Mouse (Mus musculus) Patski (cell line): ENCODE measurements at regions not wholly inside any gene's neighbourhood (a gene's known extent, or its start where the extent isn't known, plus 50 kb on each side); places are given as distances from the start of the nearest gene placed in this dataset.

Source experiments
- ATAC-seq: fragments of 100-300 bp; one replicate; pipeline ENCODE4 v1.8.0; 2021
- CTCF ChIA-PET: fragments of 350-600 bp; sonication (Branson Sonifier 250); formaldehyde crosslinking; loops from one replicate; lab custom pipeline; 2022; ENCODE audit warnings: inconsistent platforms; lab: Charles Lee
- POLR2A ChIA-PET: fragments of 350-600 bp; sonication (Branson Sonifier 250); formaldehyde crosslinking; loops from one replicate; lab custom pipeline; 2022; ENCODE audit warnings: antibody characterized with exemption, inconsistent platforms; lab: Charles Lee
- DNase-seq: peaks from one replicate; pipeline ENCODE4 v3.0.0-alpha.2; 2011; ENCODE audit warnings: low read depth, low spot score
- H3K27me3 ChIP-seq: fragments of 371-371 bp; one replicate; pipeline ENCODE4 v1.5.1; 2021
- CTCF ChIP-seq: fragments of 100-300 bp; IDR thresholded peaks from one replicate; pipeline ENCODE4 v1.5.1; 2021
- in situ Hi-C: fragments of 300-500 bp; cut with MboI; formaldehyde crosslinking; loops from 3 replicates; pipeline ENCODE4 v1.11.1; 2018; ENCODE audit warnings: low pct_unique_long_range_greater_than_20kb, mixed read lengths

DNA sequence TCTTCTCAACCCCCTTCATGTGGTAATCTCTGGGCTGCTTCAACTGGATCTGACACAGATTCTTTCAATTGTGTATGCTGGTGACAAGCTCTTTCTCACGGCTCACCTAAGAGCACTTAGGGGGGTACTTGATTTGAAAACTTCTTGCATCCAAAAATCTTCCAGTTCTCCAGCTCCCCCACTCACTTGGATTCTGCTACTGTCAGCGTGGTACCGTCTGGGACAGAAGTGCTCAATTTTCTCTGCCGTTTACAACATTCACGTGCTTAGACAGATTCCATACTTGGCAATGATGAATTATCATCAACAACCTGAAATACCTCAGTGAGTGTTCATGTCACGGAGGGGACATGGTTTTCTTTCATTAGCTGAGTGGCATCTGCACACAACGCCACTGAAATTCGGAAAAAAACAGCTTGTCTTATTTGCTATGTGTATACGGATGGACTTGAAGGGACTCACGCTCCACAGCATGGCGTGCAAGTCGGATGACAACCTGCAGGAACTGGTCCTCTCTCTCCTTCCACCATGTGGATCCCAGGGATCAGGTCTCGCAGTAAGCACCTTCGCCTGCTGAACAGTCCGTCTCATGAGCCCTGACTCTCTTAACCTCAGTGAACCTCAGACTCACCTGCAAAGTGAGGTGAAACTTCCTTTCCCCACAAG lies 132.5 kb downstream of the Sox4 start:
- DNase-seq (no peak), ATAC-seq (no peak)
- CTCF ChIA-PET: interaction anchor here (1.2 kb wide), 1 partner anchor 19 kb away, joined by 3 read pairs; no protein-coding TSS in a partner anchor
- H3K27me3 ChIP-seq: no peaks in the 10 kb centered on the region
- POLR2A ChIA-PET: no interaction called here
- in situ Hi-C loops: no loop called here
- no peak for TF ChIP-seq CTCF

DNA sequence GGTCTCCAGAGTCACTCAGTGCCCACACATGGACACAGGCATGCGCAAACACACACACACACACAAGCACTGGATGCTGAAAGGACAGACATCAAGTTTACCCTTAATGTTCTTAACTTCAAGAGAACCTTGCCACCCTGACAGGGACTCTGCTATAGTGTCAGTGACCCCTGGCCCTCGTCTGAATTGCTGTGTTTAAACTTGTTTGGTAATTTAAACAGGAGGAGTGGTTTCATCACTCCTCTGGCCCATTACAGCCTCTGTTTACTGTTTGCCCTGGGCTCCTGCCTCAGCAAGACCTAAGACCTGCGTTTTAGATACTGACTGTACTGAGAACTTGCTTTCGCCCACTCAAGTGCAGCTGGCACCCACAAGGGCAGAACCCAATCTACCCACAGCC lies 139.4 kb downstream of the Sox4 start:
- ChIA-PET CTCF (no interaction called here), POLR2A (no interaction called here)
- no peak for TF ChIP-seq CTCF
- in situ Hi-C loops: no loop called here
- H3K27me3 ChIP-seq: no peaks in the 10 kb centered on the region
- ATAC-seq: no peak
- DNase-seq: no peak

DNA sequence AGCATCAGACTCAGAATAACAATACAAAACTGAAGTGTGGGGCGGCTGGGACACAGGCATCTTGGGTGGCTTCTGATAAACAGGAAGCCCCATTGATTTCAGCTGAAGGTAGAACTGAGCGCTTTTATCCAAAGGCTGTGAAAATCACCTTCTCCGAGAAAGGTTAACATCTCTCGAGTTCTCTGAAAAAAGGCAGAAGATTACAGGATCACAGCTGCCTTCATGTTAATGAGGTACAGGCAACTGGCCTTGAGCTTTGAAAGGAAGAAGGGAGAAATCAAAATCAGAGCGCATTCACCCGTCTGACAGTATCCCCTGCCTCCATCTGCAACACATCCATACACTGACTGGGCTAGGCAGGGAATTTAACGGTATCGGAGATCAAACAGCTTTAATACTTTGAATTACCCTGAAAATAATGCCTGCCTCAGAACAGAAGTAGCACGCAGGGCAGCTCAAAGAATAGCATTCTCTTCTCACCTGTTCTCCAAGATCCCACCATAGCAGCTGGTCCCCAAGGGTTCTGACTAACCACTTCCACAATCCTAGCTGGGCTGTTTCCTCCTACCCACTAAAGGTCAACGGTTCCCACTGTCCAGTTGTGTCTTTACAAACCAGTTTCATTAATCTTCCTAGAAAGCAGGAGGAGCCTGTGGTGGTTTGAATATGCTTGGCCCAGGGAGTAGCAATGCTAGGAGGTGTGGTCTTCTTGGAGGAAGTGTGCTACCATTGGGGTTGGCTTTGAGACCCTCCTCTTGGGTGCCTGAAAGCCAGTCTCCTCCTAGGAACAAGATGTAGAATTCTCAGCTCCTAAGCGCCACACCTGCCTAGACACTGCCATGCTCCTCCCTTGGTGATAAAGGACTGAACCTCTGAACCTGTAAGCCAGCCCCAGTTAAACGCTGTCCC lies 141.6 kb downstream of the Sox4 start:
- no peak for TF ChIP-seq CTCF
- H3K27me3 ChIP-seq: no peaks in the 10 kb centered on the region
- in situ Hi-C loops: no loop called here
- no peak for DNase-seq
- ATAC-seq: no peak
- ChIA-PET POLR2A (interaction anchor here (0.7 kb wide), 1 partner anchor 57 kb away, joined by 5 read pairs; no protein-coding TSS in a partner anchor), CTCF (interaction anchor here (2.0 kb wide), 1 partner anchor 12 kb away, joined by 5 read pairs; no protein-coding TSS in a partner anchor)

DNA sequence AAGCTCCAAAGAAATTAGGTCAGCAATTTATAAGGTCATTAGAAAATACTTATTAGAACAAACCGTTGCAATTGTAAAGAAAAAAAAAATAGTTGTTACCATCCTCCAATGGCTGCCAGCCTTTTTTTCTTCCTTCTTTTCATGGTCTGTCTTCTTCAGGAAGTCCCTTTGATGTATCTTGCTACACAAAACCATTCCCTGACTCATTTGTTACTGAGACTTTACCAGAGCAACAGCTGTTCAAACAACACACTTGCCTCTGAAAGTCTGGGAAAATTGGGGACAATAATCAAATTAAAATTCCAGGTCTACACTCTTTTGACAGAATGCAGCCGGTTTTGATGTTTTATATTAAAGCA lies 142.5 kb downstream of the Sox4 start:
- in situ Hi-C loops: no loop called here
- no peak for TF ChIP-seq CTCF
- ATAC-seq (no peak), DNase-seq (no peak)
- ChIA-PET POLR2A (interaction anchor here (0.6 kb wide), 1 partner anchor 16 kb away, joined by 8 read pairs; no protein-coding TSS in a partner anchor), CTCF (interaction anchor here (2.0 kb wide), 1 partner anchor 12 kb away, joined by 5 read pairs; no protein-coding TSS in a partner anchor)
- no peaks in the 10 kb centered on the region for H3K27me3 ChIP-seq

DNA sequence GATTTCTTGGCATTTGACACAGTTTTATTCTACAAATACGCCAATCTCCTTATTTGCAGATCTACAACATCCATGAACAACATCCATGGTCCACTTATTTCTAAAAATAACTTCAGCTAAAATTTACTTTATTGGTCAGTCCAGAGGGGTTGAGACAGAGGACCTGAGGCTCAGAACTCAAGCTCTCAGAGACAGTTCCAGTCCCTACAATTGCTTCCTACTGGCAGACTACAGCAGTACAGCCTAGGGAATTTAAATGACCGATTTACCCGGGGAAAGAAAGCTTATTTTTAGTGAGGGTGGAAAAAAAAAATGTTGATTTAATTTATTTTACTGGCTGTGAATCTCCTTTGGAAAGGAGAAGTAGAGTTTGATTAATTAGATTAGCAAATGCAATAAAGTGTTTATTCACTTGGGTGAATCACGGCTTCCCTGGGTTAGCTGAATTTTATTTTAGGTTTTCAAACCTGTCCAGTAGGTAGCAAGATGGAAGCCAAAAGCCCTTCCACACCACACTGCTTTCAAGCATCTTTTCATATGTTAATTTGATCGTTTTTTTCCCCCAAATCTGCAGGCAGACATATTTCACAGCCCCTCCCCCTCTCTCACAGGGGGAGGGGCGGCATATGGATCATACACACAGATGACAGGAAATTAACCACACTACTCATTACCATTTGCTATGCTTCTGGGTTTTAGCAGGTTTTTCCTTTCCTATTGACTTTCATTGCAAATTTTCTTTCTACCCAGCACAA lies 143.0 kb downstream of the Sox4 start:
- ChIA-PET POLR2A (interaction anchor here (0.6 kb wide), 2 partner anchors 16 to 63 kb away, joined by 8 read pairs; no protein-coding TSS in a partner anchor), CTCF (interaction anchor here (1.4 to 2.0 kb wide), 2 partner anchors 11 to 31 kb away, joined by 3 to 5 read pairs; no protein-coding TSS in a partner anchor)
- in situ Hi-C loops: no loop called here
- H3K27me3 ChIP-seq: no peaks in the 10 kb centered on the region
- TF ChIP-seq CTCF: no peak
- no peak for ATAC-seq
- no peak for DNase-seq

DNA sequence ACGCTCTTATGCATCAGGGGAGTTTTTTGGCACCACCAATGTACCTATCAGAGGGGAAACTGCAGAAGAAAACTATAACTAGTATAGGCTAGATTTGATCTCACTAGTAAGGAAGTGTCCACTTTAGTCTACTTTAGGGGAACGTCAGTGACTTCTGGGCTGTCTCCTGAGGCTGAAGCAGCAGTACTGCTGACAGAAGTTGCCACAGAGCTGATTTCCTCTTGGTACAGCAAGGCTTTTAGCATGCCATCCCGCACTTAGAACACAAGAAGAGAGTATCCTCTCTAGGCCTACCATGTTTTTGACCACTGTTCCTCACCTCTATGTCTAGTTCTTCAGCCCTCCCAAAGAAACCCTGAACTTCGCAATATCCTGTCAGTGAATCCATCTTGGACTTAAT lies 148.2 kb downstream of the Sox4 start:
- no peaks in the 10 kb centered on the region for H3K27me3 ChIP-seq
- POLR2A ChIA-PET: no interaction called here
- CTCF ChIA-PET: no interaction called here
- TF ChIP-seq CTCF: no peak
- in situ Hi-C loops: no loop called here
- ATAC-seq: no peak
- DNase-seq: no peak

DNA sequence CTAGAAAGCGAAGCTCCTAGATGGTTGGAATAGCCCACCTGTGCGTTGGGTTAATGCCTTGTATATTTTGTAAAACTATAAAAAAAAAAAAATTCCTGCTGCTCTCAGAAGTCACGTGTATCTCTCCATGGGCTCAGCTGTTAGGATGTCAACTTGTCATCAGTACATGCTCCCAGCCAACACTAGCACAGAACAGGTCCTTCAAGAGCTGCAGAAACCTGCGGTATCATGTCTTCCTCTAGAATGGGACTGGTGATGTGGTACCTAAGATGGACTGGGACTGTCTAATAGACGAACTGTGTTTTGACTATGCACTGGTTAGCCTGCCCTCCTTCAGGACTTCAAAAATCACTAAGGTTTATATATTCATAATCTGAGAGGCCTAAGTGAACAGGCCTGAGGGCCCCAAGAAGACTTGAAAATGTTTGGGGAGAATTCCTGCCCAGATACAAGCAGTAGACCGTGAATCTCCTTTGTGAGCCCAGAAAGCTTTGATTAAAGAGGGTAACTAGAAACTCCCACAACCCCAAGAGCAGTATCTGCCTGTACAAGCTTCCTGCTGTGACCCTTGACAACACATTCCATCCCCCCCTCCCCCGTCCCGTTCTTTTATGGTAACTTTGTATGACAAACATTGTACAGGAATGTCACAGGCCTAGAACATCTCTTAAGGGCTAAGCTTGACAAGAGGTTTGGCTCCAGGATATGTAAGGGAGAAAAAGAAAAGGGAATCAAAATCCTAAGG lies 152.1 kb downstream of the Sox4 start:
- H3K27me3 ChIP-seq: no peaks in the 10 kb centered on the region
- in situ Hi-C loops: no loop called here
- ATAC-seq (no peak), DNase-seq (no peak)
- ChIA-PET POLR2A (no interaction called here), CTCF (no interaction called here)
- no peak for TF ChIP-seq CTCF

DNA sequence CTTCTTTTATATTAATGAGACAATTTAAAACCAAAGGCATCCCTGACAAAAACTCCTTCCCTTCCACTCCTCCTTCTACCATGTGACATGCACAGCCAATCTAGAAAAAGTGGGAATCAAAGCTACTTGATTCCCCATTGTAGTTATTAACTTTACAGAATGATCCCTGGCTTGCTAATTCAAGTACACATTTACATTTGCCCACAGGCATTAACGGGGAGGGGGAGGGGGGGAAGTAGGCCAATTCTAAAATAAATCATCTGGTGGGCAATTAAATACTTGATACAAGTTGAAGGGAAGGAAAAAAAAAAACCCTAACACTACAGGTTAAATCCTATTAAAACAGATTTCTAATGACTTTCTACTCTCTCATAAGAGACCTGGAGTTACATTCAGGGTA lies 152.8 kb downstream of the Sox4 start:
- H3K27me3 ChIP-seq: no peaks in the 10 kb centered on the region
- ChIA-PET CTCF (no interaction called here), POLR2A (no interaction called here)
- TF ChIP-seq CTCF: no peak
- no peak for DNase-seq
- ATAC-seq: no peak
- in situ Hi-C loops: no loop called here

DNA sequence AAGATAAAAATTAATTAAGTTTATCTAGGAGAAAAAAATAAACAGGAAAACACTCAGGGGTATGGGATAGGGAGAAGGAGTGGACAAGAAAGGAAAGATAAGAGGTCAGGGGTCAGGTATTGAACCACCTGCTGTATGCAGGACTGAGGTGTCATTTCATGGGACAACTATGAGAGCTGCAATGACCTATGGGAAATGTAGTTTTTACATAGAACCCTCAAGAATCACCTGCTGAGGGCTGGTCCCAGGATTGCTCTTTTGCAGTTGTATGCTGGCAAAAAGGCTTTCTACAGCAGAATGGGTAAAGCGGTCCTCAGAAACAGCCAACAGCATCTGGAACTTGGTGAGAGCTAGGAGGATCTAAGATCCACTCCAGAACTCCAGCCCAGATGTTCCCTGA lies 154.0 kb downstream of the Sox4 start:
- no peak for DNase-seq
- POLR2A ChIA-PET: no interaction called here
- no peak for ATAC-seq
- CTCF ChIA-PET: interaction anchor here (1.1 to 1.3 kb wide), 2 partner anchors 9 to 12 kb away, joined by 3 to 5 read pairs; no protein-coding TSS in a partner anchor
- TF ChIP-seq CTCF: no peak
- in situ Hi-C loops: no loop called here
- no peaks in the 10 kb centered on the region for H3K27me3 ChIP-seq
